Mouse (Mus musculus) stomach, embryonic 16.5 days (tissue): Measurements from ENCODE around the gene Nop14. TPM values are rescaled to one million over a fixed set of nuclear protein-coding genes. Genes with fewer than 3 reads are reported as not detected.

Source experiments
- ATAC-seq: fragments of 200-750 bp; cut with Nextera tagmentation; 2 replicates; pipeline ENCODE4 v1.8.0; 2017; ENCODE audit warnings: moderate number of reproducible peaks, moderate TSS enrichment; ENCODE audit not compliant: insufficient read depth, low FRiP score
- H3K27ac ChIP-seq: fragments of 300-500 bp; sonication (generic); 2 replicates; pipeline ENCODE4 v1.5.1; 2014; ENCODE audit warnings: low read length
- H3K27me3 ChIP-seq: fragments of 300-500 bp; sonication (generic); 2 replicates; pipeline ENCODE4 v1.6.1; 2014; ENCODE audit warnings: low read length, control low read depth, mixed read lengths; ENCODE audit not compliant: control insufficient read depth, insufficient read depth
- H3K36me3 ChIP-seq: fragments of 300-500 bp; sonication (generic); 2 replicates; pipeline ENCODE4 v1.6.1; 2014; ENCODE audit warnings: low read length; ENCODE audit not compliant: control insufficient read depth, insufficient read depth
- H3K4me1 ChIP-seq: fragments of 300-500 bp; sonication (generic); 2 replicates; pipeline ENCODE4 v1.6.1; 2014; ENCODE audit warnings: low read length, control low read depth, mixed read lengths; ENCODE audit not compliant: control insufficient read depth, insufficient read depth
- H3K4me2 ChIP-seq: fragments of 300-500 bp; sonication (generic); 2 replicates; pipeline ENCODE4 v1.6.1; 2014; ENCODE audit warnings: low read depth, low read length, mixed read lengths
- H3K4me3 ChIP-seq: fragments of 300-500 bp; sonication (generic); replicated peaks from 2 replicates; pipeline ENCODE4 v1.5.1; 2014; ENCODE audit warnings: mild to moderate bottlenecking, low read length
- H3K9ac ChIP-seq: fragments of 300-500 bp; sonication (generic); 2 replicates; pipeline ENCODE4 v1.6.1; 2014; ENCODE audit warnings: low read length
- H3K9me3 ChIP-seq: fragments of 300-500 bp; sonication (generic); replicated peaks from 2 replicates; pipeline ENCODE4 v1.6.1; 2016; ENCODE audit warnings: low read length, control low read depth; ENCODE audit not compliant: control insufficient read depth
- WGBS: fragments of 180-500 bp; shearing (Covaris S2); extraction: QIAGEN DNeasy Blood & Tissue Kit; methylation state at CpG from one replicate; pipeline ENCODE4 v1.1.7; 2014; 5-methylcytosine and 5-hydroxymethylcytosine counted together
- polyA plus RNA-seq: library from polyadenylated mRNA; unstranded; fragments of >200 nt; fragmentation: Nextera tagmentation; extraction: Ambion mirVana; gene quantifications from 2 replicates; pipeline ENCODE4 v1.2.1, GENCODE M21; 2015

The Nop14 gene
- polyA plus RNA-seq, 1 experiment from 2014 or later, result 24.3 TPM

GRCm38 (mm10) chr5:34635665-34636192, 24.2 kb downstream of the Nop14 start:
- no peaks in the 10 kb centered on the region for H3K27me3 ChIP-seq
- no peaks in the 10 kb centered on the region for H3K9me3 ChIP-seq
- peak overlapping the region; percentile 89 for H3K9ac ChIP-seq
- H3K4me1 ChIP-seq, result peaks cover 13% of the 10 kb centered on the region
- peak overlapping the region; percentile 96 for H3K4me2 ChIP-seq
- H3K27ac ChIP-seq, result no peak overlapping the region
- H3K4me3 ChIP-seq, result peak overlapping the region; percentile 81
- WGBS, result 57% methylated on average over 10 of the region's 10 CpGs
- ATAC-seq, result no peak
- H3K36me3 ChIP-seq, result peaks cover 32% of the 10 kb centered on the region

GRCm38 (mm10) chr5:34634746-34635400, 25.1 kb downstream of the Nop14 start:
- peaks cover 34% of the 10 kb centered on the region for H3K36me3 ChIP-seq
- H3K4me3 ChIP-seq, result no peak overlapping the region
- no peak for ATAC-seq
- H3K27me3 ChIP-seq, result no peaks in the 10 kb centered on the region
- WGBS, result 88% methylated on average over 13 of the region's 13 CpGs
- H3K9me3 ChIP-seq, result no peaks in the 10 kb centered on the region
- no peak overlapping the region; the same call in 1 of the 2 replicates for H3K27ac ChIP-seq
- H3K9ac ChIP-seq, result no peak overlapping the region
- H3K4me1 ChIP-seq, result peaks cover 13% of the 10 kb centered on the region
- H3K4me2 ChIP-seq, result no peak overlapping the region

DNA sequence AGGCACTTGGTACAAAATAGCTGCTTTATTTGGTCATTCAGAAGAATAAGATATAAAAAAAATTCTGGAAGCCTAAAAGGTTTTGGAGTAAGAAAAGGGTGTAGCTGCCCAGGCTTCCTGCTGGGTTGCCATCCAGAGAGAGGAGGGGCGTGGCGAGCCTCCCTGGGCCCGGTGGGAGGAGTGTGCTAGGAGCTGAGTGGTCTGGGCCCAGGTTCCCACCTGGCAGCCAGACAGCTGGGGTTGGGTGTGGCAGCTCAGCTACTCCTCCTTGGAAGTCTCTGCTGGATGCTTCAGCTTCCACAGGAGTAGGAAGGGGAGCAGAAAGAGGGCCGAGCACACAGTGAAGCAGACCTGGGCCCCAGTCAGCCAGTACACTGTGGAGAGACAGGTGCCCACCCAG, 26.3 kb downstream of the Nop14 start:
- peaks cover 34% of the 10 kb centered on the region for H3K36me3 ChIP-seq
- H3K27ac ChIP-seq, result no peak overlapping the region
- 55% methylated on average over 4 of the region's 4 CpGs for WGBS
- no peaks in the 10 kb centered on the region for H3K27me3 ChIP-seq
- no peak overlapping the region for H3K4me2 ChIP-seq
- no peak overlapping the region for H3K9ac ChIP-seq
- ATAC-seq, result peak; percentile 19; the same call in 1 of the 2 replicates
- H3K4me1 ChIP-seq, result peaks cover 13% of the 10 kb centered on the region
- no peaks in the 10 kb centered on the region for H3K9me3 ChIP-seq
- no peak overlapping the region for H3K4me3 ChIP-seq

GRCm38 (mm10) chr5:34632996-34633395, 27.0 kb downstream of the Nop14 start:
- Histone ChIP-seq H3K4me3 (no peak overlapping the region), H3K9me3 (no peaks in the 10 kb centered on the region), H3K9ac (no peak overlapping the region), H3K36me3 (peaks cover 37% of the 10 kb centered on the region), H3K4me1 (peaks cover 13% of the 10 kb centered on the region), H3K27ac (no peak overlapping the region), H3K4me2 (no peak overlapping the region), H3K27me3 (no peaks in the 10 kb centered on the region)
- no peak for ATAC-seq
- WGBS, result 90% methylated on average over 2 of the region's 2 CpGs

DNA sequence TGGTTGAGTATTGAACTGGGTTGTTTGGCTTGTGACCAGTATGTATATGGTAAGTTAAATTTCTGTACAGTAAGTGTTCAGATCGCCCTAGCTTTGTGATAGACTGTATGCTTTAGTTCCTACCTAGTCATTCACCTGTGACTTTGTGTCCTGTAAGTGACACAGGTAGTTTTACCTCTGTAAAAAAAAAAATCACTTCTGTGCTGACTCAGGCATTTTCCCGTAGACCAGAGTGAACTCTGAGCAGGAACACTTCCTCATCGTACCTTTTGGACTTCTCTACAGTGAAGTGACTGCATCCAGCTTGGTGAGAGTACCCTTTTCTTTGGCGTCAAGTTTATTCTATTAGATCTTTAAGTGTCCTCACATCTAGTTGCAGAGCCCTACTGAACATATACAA, 50.0 kb downstream of the Nop14 start:
- Histone ChIP-seq H3K27me3 (no peaks in the 10 kb centered on the region), H3K4me3 (no peak overlapping the region), H3K9ac (no peak overlapping the region), H3K36me3 (peaks cover 25% of the 10 kb centered on the region), H3K4me1 (no peaks in the 10 kb centered on the region), H3K4me2 (no peak overlapping the region), H3K9me3 (no peaks in the 10 kb centered on the region), H3K27ac (no peak overlapping the region)
- 79% methylated on average over 4 of the region's 4 CpGs for WGBS
- no peak for ATAC-seq

- 69% methylated on average over 3 of the region's 3 CpGs for WGBS
- H3K27me3 ChIP-seq, result no peaks in the 10 kb centered on the region
Measured at GRCm38 (mm10) chr5:34608226-34608625, 51.7 kb downstream of the Nop14 start.

DNA sequence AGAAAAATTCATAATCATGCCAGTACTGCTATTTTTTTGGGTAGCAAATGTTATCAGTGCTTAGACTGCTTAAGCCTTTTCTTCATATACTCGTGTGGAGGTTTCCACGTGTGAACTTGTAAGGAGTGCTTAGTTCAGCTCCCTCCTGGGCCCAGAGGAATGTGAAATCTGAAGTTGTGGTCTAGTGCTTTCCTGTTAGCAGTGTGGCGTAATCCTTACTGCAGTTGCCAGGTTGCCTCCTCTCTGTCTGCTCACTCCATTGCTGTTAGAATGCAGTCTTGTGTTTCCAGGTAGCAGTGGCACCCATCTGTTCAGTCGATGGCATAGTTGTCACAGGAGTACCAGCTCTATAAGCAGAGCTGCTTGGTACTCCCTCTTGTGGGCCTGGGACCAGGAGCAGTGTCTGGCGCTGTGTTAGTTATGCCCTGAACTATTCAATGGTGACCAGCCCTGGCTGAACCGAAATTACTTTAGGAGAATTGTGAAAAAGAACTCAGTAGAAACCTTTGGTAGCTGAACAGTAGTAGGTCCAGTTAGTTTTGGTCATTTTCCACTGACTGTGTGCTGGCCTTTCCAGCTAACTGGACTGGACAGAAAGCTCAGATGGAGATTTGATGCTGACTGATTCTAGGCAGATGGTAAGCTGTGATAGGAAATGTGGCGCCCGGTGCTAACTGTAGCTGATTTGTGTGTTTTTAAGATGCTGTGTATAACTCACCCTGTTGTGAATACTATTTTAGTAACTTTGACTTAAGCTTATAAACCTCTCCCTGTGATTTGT, 52.7 kb downstream of the Nop14 start:
- Histone ChIP-seq H3K4me2 (no peak overlapping the region), H3K4me3 (no peak overlapping the region), H3K9me3 (no peaks in the 10 kb centered on the region), H3K27ac (no peak overlapping the region), H3K9ac (no peak overlapping the region; the same call in 1 of the 2 replicates), H3K36me3 (peaks cover 29% of the 10 kb centered on the region), H3K27me3 (no peaks in the 10 kb centered on the region), H3K4me1 (no peaks in the 10 kb centered on the region)
- WGBS, result 85% methylated on average over 8 of the region's 8 CpGs
- no peak for ATAC-seq

More at GRCm38 (mm10) chr5:34608226-34608625, 51.7 kb downstream of the Nop14 start:
- no peak for ATAC-seq
- H3K36me3 ChIP-seq, result peaks cover 29% of the 10 kb centered on the region
- H3K4me3 ChIP-seq, result no peak overlapping the region
- no peak overlapping the region for H3K27ac ChIP-seq
- H3K4me1 ChIP-seq, result no peaks in the 10 kb centered on the region
- no peaks in the 10 kb centered on the region for H3K9me3 ChIP-seq
- H3K9ac ChIP-seq, result no peak overlapping the region
- H3K4me2 ChIP-seq, result no peak overlapping the region

GRCm38 (mm10) chr5:34604576-34604975, 55.4 kb downstream of the Nop14 start:
- Histone ChIP-seq H3K9me3 (no peaks in the 10 kb centered on the region), H3K4me1 (no peaks in the 10 kb centered on the region), H3K27ac (no peak overlapping the region), H3K9ac (no peak overlapping the region), H3K27me3 (no peaks in the 10 kb centered on the region), H3K4me2 (no peak overlapping the region), H3K36me3 (peaks cover 17% of the 10 kb centered on the region; the same call in 1 of the 2 replicates), H3K4me3 (no peak overlapping the region)
- 91% methylated on average over 5 of the region's 5 CpGs for WGBS
- ATAC-seq, result no peak

GRCm38 (mm10) chr5:34593202-34593727, 66.7 kb downstream of the Nop14 start:
- 93% methylated on average over 9 of the region's 9 CpGs for WGBS
- Histone ChIP-seq H3K4me3 (no peak overlapping the region), H3K9ac (no peak overlapping the region), H3K4me2 (no peak overlapping the region), H3K27me3 (no peaks in the 10 kb centered on the region), H3K4me1 (peaks cover 12% of the 10 kb centered on the region; the same call in 1 of the 2 replicates), H3K9me3 (no peaks in the 10 kb centered on the region), H3K27ac (no peak overlapping the region), H3K36me3 (no peaks in the 10 kb centered on the region)
- ATAC-seq, result no peak
